ENCODE assay signal across 8 mouse cellular contexts in the genomic region with DNA sequence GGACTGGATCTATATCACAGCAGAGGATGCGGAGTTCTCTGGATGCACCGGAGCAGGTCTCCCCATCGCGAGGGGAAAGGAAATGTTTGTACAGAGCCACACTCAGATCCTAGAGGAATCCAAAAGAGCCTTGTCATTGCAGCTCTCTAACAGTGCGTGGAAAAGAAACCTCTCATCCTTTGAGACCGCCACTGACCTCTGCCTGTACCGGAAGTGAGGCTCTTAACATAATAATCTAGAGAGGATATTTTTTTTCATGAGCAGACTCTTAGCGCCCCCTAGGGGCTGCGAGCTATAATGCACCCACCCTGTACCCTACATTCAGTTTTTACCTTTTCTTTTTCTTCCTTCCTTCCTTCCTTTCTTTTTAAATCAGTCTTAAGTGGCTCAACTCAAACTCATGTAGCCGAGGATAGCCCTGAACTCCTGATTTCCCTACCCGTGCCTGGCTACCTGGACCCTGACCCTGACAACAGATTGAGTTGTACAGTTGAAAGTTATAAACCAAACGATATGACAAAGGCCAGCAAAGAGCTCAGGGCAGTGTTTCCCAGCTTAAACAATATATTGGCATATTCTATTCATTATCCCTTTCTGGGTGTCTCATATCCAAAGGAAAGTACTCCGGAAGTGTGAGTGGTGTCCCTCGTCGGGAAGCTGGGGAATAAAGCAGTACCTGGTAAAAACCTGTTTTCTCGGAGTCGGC. TPM values are rescaled to one million over a fixed set of nuclear protein-coding genes. Genes with fewer than 3 reads are reported as not detected.
DNase-seq lines count a peak whose midpoint lies in the region; ATAC-seq and TF ChIP-seq lines count a peak whose summit lies in the region.

No protein-coding gene starts in this region.

- TF ChIP-seq CTCF in C2C12 (IDR thresholded peaks at IDR 0.05; ENCODE audit: control insufficient read depth, insufficient read depth, insufficient read length) = no peak
- TF ChIP-seq CTCF in lung, postnatal 0 days (IDR thresholded peaks at IDR 0.05) = peak; percentile 83

- peak; percentile 20; the same call in 1 of the 2 replicates for ATAC-seq in lung, postnatal 0 days
- ATAC-seq in activated CD4-positive, CD25-positive, alpha-beta regulatory T cell, adult 4 months = no peak

- H3K4me3 ChIP-seq in C2C12 (ENCODE audit: insufficient read depth, poor library complexity, severe bottlenecking) = no peak overlapping the region
- H3K4me3 ChIP-seq in heart, embryonic 10.5 days = no peak overlapping the region
- H3K4me3 ChIP-seq in lung, postnatal 0 days (ENCODE audit: low read depth, low read length) = no peak overlapping the region

- H3K27me3 ChIP-seq in C2C12 (ENCODE audit: control insufficient read depth, insufficient read depth, insufficient read length) = no peaks in the 10 kb centered on the region
- no peaks in the 10 kb centered on the region for H3K27me3 ChIP-seq in heart, embryonic 10.5 days (ENCODE audit: insufficient read depth, poor library complexity, severe bottlenecking)
- H3K27me3 ChIP-seq in lung, postnatal 0 days (replicated peaks; ENCODE audit: insufficient read depth, low read length) = no peaks in the 10 kb centered on the region

- H3K79me3 ChIP-seq in C2C12 (ENCODE audit: low read depth) = no peaks in the 10 kb centered on the region

- peak overlapping the region; percentile 20; the same call in 1 of the 2 replicates for H3K4me2 ChIP-seq in lung, postnatal 0 days (replicated peaks; ENCODE audit: low read depth, low read length)

- no peak overlapping the region for H3K9ac ChIP-seq in lung, postnatal 0 days (replicated peaks; ENCODE audit: low read depth)

- WGBS in heart, embryonic 10.5 days = 56% methylated on average over 17 of the region's 17 CpGs
- WGBS in lung, postnatal 0 days = 49% methylated on average over 17 of the region's 17 CpGs

- no peaks in the 10 kb centered on the region for H3K9me3 ChIP-seq in heart, embryonic 10.5 days
- no peaks in the 10 kb centered on the region for H3K9me3 ChIP-seq in lung, postnatal 0 days (ENCODE audit: low read length)

- no peak overlapping the region for H3ac ChIP-seq in C2C12 (ENCODE audit: control insufficient read depth, insufficient read length, low read depth)

- H3K27ac ChIP-seq in heart, embryonic 10.5 days = peak overlapping the region; percentile 73
- no peak overlapping the region for H3K27ac ChIP-seq in lung, postnatal 0 days (ENCODE audit: low read length)

- peak; percentile 34; the same call in 1 of the 2 replicates for TF ChIP-seq EP300 in lung, postnatal 0 days (IDR thresholded peaks at IDR 0.05)

- peaks cover 45% of the 10 kb centered on the region for H3K4me1 ChIP-seq in heart, embryonic 10.5 days
- peaks cover 4% of the 10 kb centered on the region; the same call in 1 of the 2 replicates for H3K4me1 ChIP-seq in lung, postnatal 0 days (ENCODE audit: insufficient read depth, low read depth, low read length)

- DNase-seq in Muller cell, postnatal 12 days (ENCODE audit: inconsistent ontology term) = peak; percentile 27
- peak; percentile 77 to 80 for DNase-seq in cerebellum, postnatal 36 days
- no peak for DNase-seq in heart, embryonic 10.5 days (ENCODE audit: low spot score)
- peak; percentile 75 for DNase-seq in kidney, postnatal 14 days
- DNase-seq in lung, postnatal 0 days (ENCODE audit: low spot score) = peak; percentile 85
- peak; percentile 72 for DNase-seq in retina, postnatal 1 day

- H3K79me2 ChIP-seq in C2C12 (ENCODE audit: control insufficient read depth, insufficient read depth) = peaks cover 24% of the 10 kb centered on the region

- peaks cover 36% of the 10 kb centered on the region for H3K36me3 ChIP-seq in C2C12 (ENCODE audit: control insufficient read depth, insufficient read depth)
- H3K36me3 ChIP-seq in heart, embryonic 10.5 days = peaks cover 21% of the 10 kb centered on the region
- H3K36me3 ChIP-seq in lung, postnatal 0 days (ENCODE audit: insufficient read depth, low read length) = no peaks in the 10 kb centered on the region

TF ChIP-seq in C2C12, 6 proteins besides CTCF, POLR2A, EP300 and RAD21:
- TF ChIP-seq USF1 (IDR thresholded peaks at IDR 0.05; ENCODE audit: low read depth) = no peak
- no peak for TF ChIP-seq MYOD1 (IDR thresholded peaks at IDR 0.05; ENCODE audit: control insufficient read depth, insufficient read length, low read depth)
- no peak for TF ChIP-seq CEBPB (IDR thresholded peaks at IDR 0.05; ENCODE audit: low read depth)
- TF ChIP-seq MAX (IDR thresholded peaks at IDR 0.05) = peak; percentile 29
TF ChIP-seq in C2C12: peak in this region for 1.

RNA-seq across cellular contexts. Expression of a gene that starts 3.4 kb away (rescaled TPM):
- polyA plus RNA-seq in C2C12 (2012; fragmentation: generic; extraction: Trizol) = 12.4 TPM
- polyA plus RNA-seq in heart, embryonic 10.5 days (2016; fragmentation: Nextera tagmentation; extraction: Ambion mirVana) = 11.8 and 13.7 TPM in 2 replicates
- 11.2 and 11.5 TPM in 2 replicates for polyA plus RNA-seq in lung, postnatal 0 days (2015; fragmentation: Nextera tagmentation; extraction: Ambion mirVana)
- 10 to 100 TPM; 23.3 to 23.5 TPM for polyA plus RNA-seq in activated CD4-positive, CD25-positive, alpha-beta regulatory T cell, adult 4 months (2017; shearing (Covaris generic))

RNA-seq across cellular contexts. Expression of a gene that starts 13.6 kb away (rescaled TPM):
- 17.7 TPM for polyA plus RNA-seq in C2C12 (2012; fragmentation: generic; extraction: Trizol)
- 10.7 and 12.8 TPM in 2 replicates for polyA plus RNA-seq in heart, embryonic 10.5 days (2016; fragmentation: Nextera tagmentation; extraction: Ambion mirVana)
- 5.2 and 6.0 TPM in 2 replicates for polyA plus RNA-seq in lung, postnatal 0 days (2015; fragmentation: Nextera tagmentation; extraction: Ambion mirVana)
- polyA plus RNA-seq in activated CD4-positive, CD25-positive, alpha-beta regulatory T cell, adult 4 months (2017; shearing (Covaris generic)) = 1 to 10 TPM in 1 of 2 experiments, under 1 TPM in 1; 0.76 to 1.2 TPM

RNA-seq across cellular contexts. Expression of a gene that starts 56.8 kb away (rescaled TPM):
- 0.68 TPM for polyA plus RNA-seq in C2C12 (2012; fragmentation: generic; extraction: Trizol)
- polyA plus RNA-seq in heart, embryonic 10.5 days (2016; fragmentation: Nextera tagmentation; extraction: Ambion mirVana) = 0.59 and 0.68 TPM in 2 replicates
- 0.81 and 0.95 TPM in 2 replicates for polyA plus RNA-seq in lung, postnatal 0 days (2015; fragmentation: Nextera tagmentation; extraction: Ambion mirVana)
- under 1 TPM in 1 of 2 experiments, not detected in 1; 0.07 TPM for polyA plus RNA-seq in activated CD4-positive, CD25-positive, alpha-beta regulatory T cell, adult 4 months (2017; shearing (Covaris generic))
